Mouse (Mus musculus) kidney, adult 2 months (tissue): ENCODE measurements around the gene Rnf31. TPM values are rescaled to one million over a fixed set of nuclear protein-coding genes. Genes with fewer than 3 reads are reported as not detected.

Experiments
- DNase-seq: peaks from one replicate; pipeline ENCODE4 v3.0.0; 2021
- H3K27ac ChIP-seq: fragments of 200-500 bp; 2 replicates; pipeline ENCODE4 v1.5.1; 2012; ENCODE audit warnings: low read depth, low read length, control low read depth, inconsistent platforms; ENCODE audit not compliant: insufficient read depth
- H3K27me3 ChIP-seq: fragments of 200-500 bp; replicated peaks from 2 replicates; pipeline ENCODE4 v1.6.1; 2012; ENCODE audit warnings: mild to moderate bottlenecking, moderate library complexity, low read length, inconsistent platforms; ENCODE audit not compliant: control insufficient read depth, insufficient read depth
- H3K36me3 ChIP-seq: fragments of 200-500 bp; 2 replicates; pipeline ENCODE4 v1.6.1; 2012; ENCODE audit warnings: mild to moderate bottlenecking, moderate library complexity, low read length, inconsistent platforms; ENCODE audit not compliant: control insufficient read depth, insufficient read depth
- H3K4me1 ChIP-seq: fragments of 200-500 bp; 2 replicates; pipeline ENCODE4 v1.6.1; 2011; ENCODE audit warnings: low read length; ENCODE audit not compliant: control insufficient read depth, insufficient read depth
- H3K4me3 ChIP-seq: fragments of 200-500 bp; 2 replicates; pipeline ENCODE4 v1.5.1; 2011; ENCODE audit warnings: mild to moderate bottlenecking, low read depth, low read length, control low read depth; ENCODE audit not compliant: insufficient read depth
- CTCF ChIP-seq: fragments of 200-500 bp; conservative IDR thresholded peaks from 2 replicates; pipeline ENCODE4 v1.5.1; 2011; ENCODE audit warnings: low read depth, mild to moderate bottlenecking, control low read depth, low read length, moderate library complexity, mixed read lengths; ENCODE audit not compliant: insufficient read depth, insufficient read length
- POLR2A ChIP-seq: fragments of 200-500 bp; IDR thresholded peaks from one replicate; pipeline ENCODE4 v1.6.1; 2011; ENCODE audit warnings: low read depth, low read length, control low read depth
- WGBS: fragments of 180-500 bp; shearing (Covaris S2); methylation state at CpG from one replicate; pipeline ENCODE4 v1.1.7; 2018; 5-methylcytosine and 5-hydroxymethylcytosine counted together
- polyA plus RNA-seq: library from polyadenylated mRNA; depleted of rRNA; stranded (reverse); fragments of >200 nt; gene quantifications from 2 replicates; pipeline ENCODE4 v1.2.3, GENCODE M21; 2012

Rnf31 gene
- polyA plus RNA-seq, 1 experiment = 27.6 TPM

- WGBS = 26% methylated on average over 21 of the region's 21 CpGs
- Histone ChIP-seq H3K4me3 (peak within 1 kb of the TSS; percentile 34; the same call in 1 of the 2 replicates), H3K36me3 (no peaks in the 10 kb centered on the region), H3K4me1 (peaks cover 8% of the 10 kb centered on the region; the same call in 1 of the 2 replicates), H3K27me3 (no peaks in the 10 kb centered on the region), H3K27ac (peak within 1 kb of the TSS; percentile 19; the same call in 1 of the 2 replicates)
- peak; percentile 69 for DNase-seq
- TF ChIP-seq POLR2A (no peak), CTCF (no peak; the same call in 1 of the 2 replicates)
Observed at GRCm38 (mm10) chr14:55617822-55618221, 26.3 kb downstream of the Rnf31 start, which contains the start of gene Rec8. Gene Rec8 (plus strand): TSS chr14:55618037.

DNA sequence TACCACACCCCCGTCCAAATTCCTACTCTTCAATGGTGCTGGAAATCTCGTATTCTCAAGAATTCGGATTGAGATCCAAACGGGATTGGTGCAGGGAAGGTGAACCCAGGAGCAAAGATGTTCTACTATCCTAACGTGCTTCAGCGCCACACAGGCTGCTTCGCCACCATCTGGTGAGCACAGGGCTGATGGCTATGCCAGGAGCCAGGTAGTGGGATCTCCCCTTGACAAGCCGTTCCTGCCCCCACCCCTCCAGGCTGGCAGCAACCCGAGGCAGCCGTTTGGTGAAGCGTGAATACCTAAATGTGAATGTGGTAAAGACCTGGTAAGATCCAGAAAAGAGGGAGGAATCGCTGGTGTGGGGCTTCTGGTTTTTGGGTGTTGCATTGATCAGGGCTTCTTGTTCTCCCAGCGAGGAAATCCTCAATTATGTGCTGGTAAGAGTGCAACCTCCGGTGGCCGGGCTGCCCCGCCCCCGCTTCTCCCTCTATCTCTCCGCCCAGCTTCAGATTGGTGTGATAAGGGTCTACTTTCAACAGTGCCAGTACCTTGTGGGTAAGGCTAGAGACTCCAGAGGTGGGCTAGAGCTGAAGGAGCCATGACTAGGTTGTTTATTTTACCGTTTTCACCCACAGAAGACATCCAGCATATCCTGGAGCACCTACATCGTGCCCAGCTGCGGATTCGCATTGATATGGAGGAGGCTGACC, 27.1 kb downstream of the Rnf31 start:
- no peaks in the 10 kb centered on the region for H3K36me3 ChIP-seq
- no peak for DNase-seq
- TF ChIP-seq CTCF (no peak), POLR2A (no peak)
- H3K4me1 ChIP-seq = peaks cover 1% of the 10 kb centered on the region; the same call in 1 of the 2 replicates
- 39% methylated on average over 22 of the region's 22 CpGs for WGBS
- H3K4me3 ChIP-seq = peak overlapping the region; percentile 34; the same call in 1 of the 2 replicates
- 0 out of 2 replicates have a peak overlapping the region, but pooled peaks have one; percentile 16 for H3K27ac ChIP-seq
- H3K27me3 ChIP-seq = no peaks in the 10 kb centered on the region

- H3K27ac ChIP-seq = no peak overlapping the region
Observed at GRCm38 (mm10) chr14:55628077-55628827, 36.7 kb downstream of the Rnf31 start.

DNA sequence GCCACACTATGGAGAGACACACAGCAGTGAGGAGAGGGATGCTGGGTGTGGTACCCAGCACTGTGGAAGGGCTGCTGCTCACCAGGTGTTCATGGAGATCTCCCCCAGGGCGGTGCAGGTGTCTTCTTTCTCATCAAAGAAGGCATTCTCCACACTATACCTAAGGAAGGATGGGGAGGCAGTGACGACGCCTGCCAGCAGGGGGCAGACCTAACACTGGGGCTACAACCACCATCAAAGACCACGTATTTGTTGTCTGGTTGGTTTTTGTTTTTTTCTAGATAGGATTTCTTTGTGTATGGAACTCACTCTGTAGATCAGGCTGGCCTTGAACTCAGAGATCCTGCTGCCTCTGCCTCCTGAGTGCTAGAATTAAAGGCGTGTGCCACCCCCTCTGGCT, 37.8 kb downstream of the Rnf31 start:
- Histone ChIP-seq H3K27ac (no peak overlapping the region), H3K4me1 (no peaks in the 10 kb centered on the region), H3K27me3 (no peaks in the 10 kb centered on the region), H3K36me3 (no peaks in the 10 kb centered on the region), H3K4me3 (no peak overlapping the region)
- 43% methylated on average over 5 of the region's 5 CpGs for WGBS
- DNase-seq = peak; percentile 59
- no peak for TF ChIP-seq POLR2A
- peak; percentile 85 for TF ChIP-seq CTCF

More at GRCm38 (mm10) chr14:55628077-55628827, 36.7 kb downstream of the Rnf31 start:
- Histone ChIP-seq H3K27me3 (no peaks in the 10 kb centered on the region), H3K36me3 (no peaks in the 10 kb centered on the region), H3K4me3 (no peak overlapping the region), H3K4me1 (no peaks in the 10 kb centered on the region)
- DNase-seq = no peak
- 83% methylated on average over 27 of the region's 27 CpGs for WGBS
- TF ChIP-seq POLR2A (no peak), CTCF (no peak)

GRCm38 (mm10) chr14:55634874-55635522, 43.5 kb downstream of the Rnf31 start:
- DNase-seq = peak; percentile 31
- Histone ChIP-seq H3K4me3 (peak overlapping the region; percentile 70), H3K4me1 (no peaks in the 10 kb centered on the region), H3K27me3 (no peaks in the 10 kb centered on the region), H3K27ac (peak overlapping the region; percentile 2; the same call in 1 of the 2 replicates), H3K36me3 (no peaks in the 10 kb centered on the region)
- WGBS = 3% methylated on average over 23 of the region's 23 CpGs
- no peak for TF ChIP-seq POLR2A
- TF ChIP-seq CTCF = no peak

GRCm38 (mm10) chr14:55635523-55636007, 44.1 kb downstream of the Rnf31 start, which contains the start of gene Ipo4:
Gene Ipo4 (minus strand): TSS chr14:55635957.
- peak; percentile 94 for DNase-seq
- peak within 1 kb of the TSS; percentile 70 for H3K4me3 ChIP-seq
- no peaks in the 10 kb centered on the region for H3K4me1 ChIP-seq
- 2% methylated on average over 33 of the region's 33 CpGs for WGBS
- no peak for TF ChIP-seq CTCF
- TF ChIP-seq POLR2A = peak; percentile 40
- peak within 1 kb of the TSS; percentile 14; the same call in 1 of the 2 replicates for H3K27ac ChIP-seq
- no peaks in the 10 kb centered on the region for H3K27me3 ChIP-seq
- no peaks in the 10 kb centered on the region for H3K36me3 ChIP-seq

DNA sequence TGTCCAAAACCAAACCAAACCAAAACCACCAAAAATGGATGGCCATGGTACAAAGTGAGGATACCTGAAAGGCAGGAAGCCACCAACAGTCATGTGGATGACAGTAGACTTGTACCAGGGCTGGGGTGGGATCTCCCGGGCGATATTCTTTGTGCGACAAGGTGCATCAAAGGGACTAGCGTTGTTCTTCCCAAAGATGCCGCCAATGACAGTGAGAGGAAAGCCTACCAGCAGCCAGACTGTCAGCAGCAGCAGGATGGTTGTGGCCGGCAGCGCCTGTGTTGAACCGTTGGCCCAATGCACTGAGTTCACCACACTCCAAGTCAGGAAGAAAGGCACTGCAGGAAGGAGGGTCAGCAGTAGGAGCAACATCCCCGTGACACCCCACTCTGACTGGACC, 46.3 kb downstream of the Rnf31 start, which contains the start of gene Gm49378:
TSS of gene Gm49378 (minus strand) at position 101 of the 400 bp plus-strand sequence.
- no peak for DNase-seq
- H3K4me1 ChIP-seq = peaks cover 7% of the 10 kb centered on the region
- WGBS = 92% methylated on average over 9 of the region's 9 CpGs
- no peaks in the 10 kb centered on the region for H3K27me3 ChIP-seq
- H3K27ac ChIP-seq = no peak within 1 kb of the TSS
- H3K36me3 ChIP-seq = no peaks in the 10 kb centered on the region
- TF ChIP-seq CTCF (no peak), POLR2A (no peak)
- no peak within 1 kb of the TSS for H3K4me3 ChIP-seq
